Mouse (Mus musculus) heart, embryonic 12.5 days (tissue): ENCODE results near the gene Ppm1e. TPM values are rescaled to one million over a fixed set of nuclear protein-coding genes. Genes with fewer than 3 reads are reported as not detected.
A peak's percentile ranks its signal among the peaks of the same experiment; 100 is the strongest.

Experiments used
- ATAC-seq: fragments of 200-750 bp; cut with Nextera tagmentation; 2 replicates; pipeline ENCODE4 v1.8.0; 2017; ENCODE audit warnings: moderate TSS enrichment, moderate library complexity; ENCODE audit not compliant: insufficient number of reproducible peaks, low FRiP score
- H3K27ac ChIP-seq: fragments of 300-500 bp; sonication (generic); 2 replicates; pipeline ENCODE4 v1.5.1; 2016; ENCODE audit warnings: mild to moderate bottlenecking, moderate library complexity; ENCODE audit not compliant: poor library complexity, severe bottlenecking
- H3K27me3 ChIP-seq: fragments of 300-500 bp; sonication (generic); replicated peaks from 2 replicates; pipeline ENCODE4 v1.6.1; 2016; ENCODE audit warnings: mild to moderate bottlenecking, moderate library complexity
- H3K36me3 ChIP-seq: fragments of 300-500 bp; sonication (generic); 2 replicates; pipeline ENCODE4 v1.6.1; 2016; ENCODE audit warnings: mild to moderate bottlenecking, moderate library complexity
- H3K4me1 ChIP-seq: fragments of 300-500 bp; sonication (generic); replicated peaks from 2 replicates; pipeline ENCODE4 v1.6.1; 2016; ENCODE audit warnings: mild to moderate bottlenecking
- H3K4me2 ChIP-seq: fragments of 300-500 bp; sonication (generic); 2 replicates; pipeline ENCODE4 v1.6.1; 2016; ENCODE audit warnings: mild to moderate bottlenecking, moderate library complexity
- H3K4me3 ChIP-seq: fragments of 300-500 bp; sonication (generic); 2 replicates; pipeline ENCODE4 v1.5.1; 2016; ENCODE audit warnings: mild to moderate bottlenecking
- H3K9ac ChIP-seq: fragments of 300-500 bp; sonication (generic); 2 replicates; pipeline ENCODE4 v1.6.1; 2016; ENCODE audit warnings: mild to moderate bottlenecking, moderate library complexity
- H3K9me3 ChIP-seq: fragments of 300-500 bp; sonication (generic); replicated peaks from 2 replicates; pipeline ENCODE4 v1.6.1; 2016; ENCODE audit warnings: mild to moderate bottlenecking, moderate library complexity
- WGBS: fragments of 180-500 bp; shearing (Covaris S2); methylation state at CpG from one replicate; pipeline ENCODE4 v1.1.7; 2016; 5-methylcytosine and 5-hydroxymethylcytosine counted together
- polyA plus RNA-seq: library from polyadenylated mRNA; unstranded; fragments of >200 nt; fragmentation: Nextera tagmentation; extraction: Ambion mirVana; gene quantifications from 2 replicates; pipeline ENCODE4 v1.2.1, GENCODE M21; 2016

Ppm1e gene
- polyA plus RNA-seq, 1 experiment from 2014 or later, result 3.8 TPM

DNA sequence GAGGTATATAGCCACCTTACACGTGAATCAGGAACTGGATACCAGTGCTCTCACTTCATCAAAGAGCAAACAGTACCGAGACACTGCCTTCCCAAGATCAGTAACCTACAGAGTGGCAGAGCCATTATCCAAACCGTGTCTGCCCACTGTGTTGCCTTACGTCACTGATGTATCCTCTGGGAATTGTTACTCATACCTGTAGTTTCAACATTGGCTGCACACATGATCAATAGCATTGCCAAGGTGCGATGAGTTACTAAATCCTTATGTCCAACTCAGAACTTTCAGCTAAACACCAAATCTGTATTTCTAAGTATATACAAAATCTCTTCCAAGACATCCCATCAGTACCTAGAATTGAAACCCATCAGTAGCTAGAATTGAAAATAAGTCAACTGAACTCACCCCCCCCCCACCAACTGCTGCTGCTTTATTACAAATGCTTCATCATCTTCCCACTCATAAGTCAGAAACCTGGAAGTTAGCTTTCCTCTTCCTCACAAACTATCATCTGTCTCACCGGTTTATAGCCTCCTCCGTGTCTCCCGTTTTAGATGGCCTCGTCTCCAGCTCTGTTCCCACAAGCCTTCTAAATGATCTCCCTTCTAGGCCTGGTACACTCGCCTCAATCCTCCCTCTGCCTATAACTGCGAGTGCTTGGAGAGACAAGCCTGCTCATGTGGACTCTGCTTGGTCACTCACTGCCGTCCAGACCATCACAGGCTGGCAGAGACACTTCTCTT, 123.9 kb downstream of the Ppm1e start:
- H3K4me2 ChIP-seq, result peak overlapping the region; percentile 44
- no peak overlapping the region for H3K4me3 ChIP-seq
- no peaks in the 10 kb centered on the region for H3K9me3 ChIP-seq
- peaks cover 8% of the 10 kb centered on the region; the same call in 1 of the 2 replicates for H3K36me3 ChIP-seq
- 74% methylated on average over 12 of the region's 12 CpGs for WGBS
- H3K4me1 ChIP-seq, result peaks cover 20% of the 10 kb centered on the region
- H3K27me3 ChIP-seq, result no peaks in the 10 kb centered on the region
- H3K27ac ChIP-seq, result peak overlapping the region; percentile 48
- no peak overlapping the region for H3K9ac ChIP-seq
- no peak for ATAC-seq

DNA sequence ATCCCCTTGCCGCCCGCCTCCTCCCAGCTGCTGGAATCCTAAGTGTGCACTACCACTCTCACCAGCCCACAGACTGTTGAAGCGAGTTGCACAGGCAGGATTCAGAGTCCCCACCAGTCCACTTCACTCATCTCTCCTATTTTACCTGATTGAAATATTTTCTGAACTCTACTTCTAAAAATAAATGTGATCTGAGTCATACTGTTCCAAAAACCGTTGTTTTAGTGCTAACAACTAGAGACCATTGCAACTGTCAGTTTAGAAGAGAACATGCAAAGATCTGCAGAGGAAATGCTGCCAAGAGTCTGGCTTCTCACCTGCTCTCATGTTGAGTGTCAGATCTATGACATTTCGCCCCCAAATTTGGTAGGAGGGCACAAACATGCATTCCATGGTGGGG, 125.4 kb downstream of the Ppm1e start:
- Histone ChIP-seq H3K9ac (no peak overlapping the region), H3K27ac (no peak overlapping the region), H3K4me3 (no peak overlapping the region), H3K4me2 (no peak overlapping the region), H3K9me3 (no peaks in the 10 kb centered on the region), H3K4me1 (peaks cover 9% of the 10 kb centered on the region), H3K36me3 (peaks cover 8% of the 10 kb centered on the region; the same call in 1 of the 2 replicates), H3K27me3 (no peaks in the 10 kb centered on the region)
- WGBS, result 81% methylated on average over 5 of the region's 5 CpGs
- ATAC-seq, result no peak

DNA sequence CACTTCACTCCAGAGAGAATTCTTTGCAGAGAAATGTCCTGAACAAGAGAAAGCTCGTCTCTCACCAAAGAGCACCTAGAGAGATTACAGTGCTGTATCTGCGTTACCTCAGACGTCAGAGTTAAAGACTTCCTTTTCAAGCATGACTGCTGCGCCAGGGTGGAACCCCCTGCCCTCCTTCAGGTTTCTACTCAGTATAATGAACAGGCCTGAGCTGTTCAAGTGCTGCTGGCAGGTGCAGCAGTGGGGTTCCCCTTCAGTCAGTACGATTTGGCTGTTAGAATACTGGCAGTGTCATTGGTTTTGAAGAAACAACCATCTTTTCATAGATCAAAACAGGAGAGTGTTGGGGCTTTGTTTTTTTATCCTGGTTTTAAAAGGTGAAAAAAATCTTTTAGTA, 131.8 kb downstream of the Ppm1e start:
- Histone ChIP-seq H3K9me3 (no peaks in the 10 kb centered on the region), H3K9ac (no peak overlapping the region), H3K4me2 (no peak overlapping the region), H3K27ac (no peak overlapping the region), H3K4me1 (no peaks in the 10 kb centered on the region), H3K4me3 (no peak overlapping the region), H3K36me3 (peaks cover 28% of the 10 kb centered on the region), H3K27me3 (no peaks in the 10 kb centered on the region)
- ATAC-seq, result no peak
- 64% methylated on average over 5 of the region's 5 CpGs for WGBS

DNA sequence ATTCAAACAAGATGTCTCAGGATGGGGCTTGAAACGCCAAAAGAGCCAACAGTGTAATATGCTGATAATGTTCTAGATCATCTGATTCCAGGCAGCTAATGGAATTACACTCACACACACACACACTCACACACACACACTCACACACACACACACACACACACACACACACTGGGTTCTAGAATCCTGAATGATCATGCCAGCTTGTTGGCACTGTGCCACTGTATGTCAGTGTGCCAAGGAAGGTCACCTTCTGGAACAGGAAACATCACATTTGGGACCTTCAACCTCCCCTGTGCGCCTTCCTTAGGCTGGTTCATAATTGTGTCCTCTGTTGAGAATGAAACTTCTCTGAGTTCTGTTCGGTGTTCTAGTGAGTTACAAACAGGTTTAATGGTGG, 136.1 kb downstream of the Ppm1e start:
- Histone ChIP-seq H3K36me3 (peaks cover 32% of the 10 kb centered on the region), H3K4me3 (no peak overlapping the region), H3K27me3 (no peaks in the 10 kb centered on the region), H3K4me2 (no peak overlapping the region), H3K9ac (no peak overlapping the region), H3K9me3 (no peaks in the 10 kb centered on the region), H3K27ac (no peak overlapping the region), H3K4me1 (no peaks in the 10 kb centered on the region)
- ATAC-seq, result no peak
- WGBS, result 83% methylated on average over 3 of the region's 3 CpGs

DNA sequence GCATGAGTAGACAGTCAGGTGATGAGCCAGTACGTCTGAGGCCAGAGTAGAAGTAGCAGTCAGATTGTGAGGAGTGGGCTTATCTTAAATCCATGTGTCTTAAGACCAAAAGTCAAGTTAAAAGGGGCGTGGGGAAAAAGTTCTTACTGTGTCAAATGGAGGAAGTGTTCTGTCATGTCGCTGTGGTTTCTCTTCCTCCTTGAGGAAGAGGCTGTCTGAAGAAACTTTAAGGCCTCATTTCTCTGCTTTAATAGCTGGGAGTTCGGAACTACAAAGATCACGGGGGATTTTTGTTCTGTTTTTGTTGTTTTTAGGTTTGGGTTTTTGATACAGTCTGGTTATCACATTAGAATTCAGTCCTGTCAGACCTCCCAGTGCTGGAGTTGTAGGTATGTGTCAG, 146.5 kb downstream of the Ppm1e start:
- H3K9ac ChIP-seq, result no peak overlapping the region
- H3K4me1 ChIP-seq, result no peaks in the 10 kb centered on the region
- H3K36me3 ChIP-seq, result peaks cover 12% of the 10 kb centered on the region
- WGBS, result 61% methylated on average over 5 of the region's 5 CpGs
- no peaks in the 10 kb centered on the region for H3K27me3 ChIP-seq
- no peak for ATAC-seq
- H3K27ac ChIP-seq, result no peak overlapping the region
- no peak overlapping the region for H3K4me2 ChIP-seq
- no peaks in the 10 kb centered on the region for H3K9me3 ChIP-seq
- H3K4me3 ChIP-seq, result no peak overlapping the region

Other genes with a start within 250 kb of the Ppm1e start
- gene Ska2, start 249.8 kb downstream of the Ppm1e start, polyA plus RNA-seq, result 75.0 and 81.4 TPM in 2 replicates
- 24.5 and 28.2 TPM in 2 replicates for gene Trim37, start 231.9 kb downstream of the Ppm1e start, polyA plus RNA-seq
- gene Rad51c, start 45.9 kb upstream of the Ppm1e start, polyA plus RNA-seq, result 10.8 and 11.5 TPM in 2 replicates
- gene Tex14, start 46.0 kb upstream of the Ppm1e start, polyA plus RNA-seq, result 0.27 and 0.45 TPM in 2 replicates
- not detected in 2 replicates for gene Gm11492, start 207.6 kb upstream of the Ppm1e start, polyA plus RNA-seq
- gene Sept4, start 209.9 kb upstream of the Ppm1e start, polyA plus RNA-seq, result 10.5 and 11.6 TPM in 2 replicates
- 21.9 and 27.3 TPM in 2 replicates for gene Mtmr4, start 233.1 kb upstream of the Ppm1e start, polyA plus RNA-seq